Mouse (Mus musculus) liver, embryonic 14.5 days (tissue): ENCODE measurements around the gene Csad. TPM values are rescaled to one million over a fixed set of nuclear protein-coding genes. Genes with fewer than 3 reads are reported as not detected.

Experiments
- ATAC-seq: fragments of 200-750 bp; cut with Nextera tagmentation; 2 replicates; pipeline ENCODE4 v1.8.0; 2017; ENCODE audit warnings: moderate number of reproducible peaks, mild to moderate bottlenecking, moderate library complexity; ENCODE audit not compliant: insufficient read depth
- DNase-seq, 3 experiments: peaks; one replicate each; pipeline ENCODE4 v3.0.0-alpha.2; 2012 to 2013; ENCODE audit warnings: low read depth in 3 of 3, low spot score in 3 of 3
- H3K27ac ChIP-seq: fragments of 300-500 bp; sonication (generic); 2 replicates; pipeline ENCODE4 v1.5.1; 2014; ENCODE audit warnings: moderate library complexity, mild to moderate bottlenecking, control low read depth, inconsistent platforms
- H3K27me3 ChIP-seq: fragments of 300-500 bp; sonication (generic); 2 replicates; pipeline ENCODE4 v1.6.1; 2014; ENCODE audit warnings: mild to moderate bottlenecking, low read length, moderate library complexity; ENCODE audit not compliant: control insufficient read depth, insufficient read depth
- H3K36me3 ChIP-seq: fragments of 300-500 bp; sonication (generic); replicated peaks from 2 replicates; pipeline ENCODE4 v1.6.1; 2014; ENCODE audit warnings: low read depth; ENCODE audit not compliant: control insufficient read depth, insufficient read depth
- H3K4me1 ChIP-seq, 2 experiments: fragments of 200-500 bp in 1 of 2; fragments of 300-500 bp in 1 of 2; sonication (generic) in 1 of 2; replicated peaks; 2 replicates each; pipeline ENCODE4 v1.6.1; 2012 to 2014; ENCODE audit warnings: antibody characterized with exemption in 1 of 2, inconsistent platforms in 1 of 2, low read length in 1 of 2; ENCODE audit not compliant: control insufficient read depth in 2 of 2, insufficient read depth in 2 of 2
- H3K4me2 ChIP-seq: fragments of 300-500 bp; sonication (generic); 2 replicates; pipeline ENCODE4 v1.6.1; 2014; ENCODE audit warnings: low read depth, mild to moderate bottlenecking, control low read depth, moderate library complexity
- H3K4me3 ChIP-seq, 2 experiments: fragments of 200-500 bp in 1 of 2; fragments of 300-500 bp in 1 of 2; sonication (generic) in 1 of 2; 2 replicates each; pipeline ENCODE4 v1.5.1; 2012 to 2014; ENCODE audit warnings: low read depth in 2 of 2, low read length in 2 of 2, mild to moderate bottlenecking in 2 of 2, control low read depth in 1 of 2, inconsistent platforms in 1 of 2, moderate library complexity in 1 of 2; ENCODE audit not compliant: insufficient read depth in 1 of 2
- H3K9ac ChIP-seq: fragments of 300-500 bp; sonication (generic); replicated peaks from 2 replicates; pipeline ENCODE4 v1.6.1; 2014; ENCODE audit warnings: mild to moderate bottlenecking, control low read depth, moderate library complexity
- H3K9me3 ChIP-seq: fragments of 300-500 bp; sonication (generic); 2 replicates; pipeline ENCODE4 v1.6.1; 2016; ENCODE audit warnings: low read length, mixed read lengths; ENCODE audit not compliant: control insufficient read depth
- CTCF ChIP-seq: IDR thresholded peaks from 2 replicates; pipeline ENCODE4 v1.5.1; 2016; ENCODE audit warnings: antibody characterized with exemption, low read depth, control low read depth
- EP300 ChIP-seq: IDR thresholded peaks from 2 replicates; pipeline ENCODE4 v1.6.1; 2016; ENCODE audit warnings: antibody characterized with exemption, low read depth
- WGBS: fragments of 180-500 bp; shearing (Covaris S2); extraction: QIAGEN DNeasy Blood & Tissue Kit; methylation state at CpG from one replicate; pipeline ENCODE4 v1.1.7; 2014; ENCODE audit not compliant: insufficient replicate concordance; 5-methylcytosine and 5-hydroxymethylcytosine counted together
- polyA plus RNA-seq, 2 experiments: library from polyadenylated mRNA; depleted of rRNA in 1 of 2; stranded (reverse) in 1 of 2; unstranded in 1 of 2; fragments of >200 nt; fragmentation: Nextera tagmentation in 1 of 2; extraction: Ambion mirVana in 1 of 2; gene quantifications; 2 replicates each; pipeline versions ENCODE4 v1.2.1 to v1.2.3; 2012 to 2014

Gene Csad
- polyA plus RNA-seq, 2 experiments, result 17.9 to 24.0 TPM

GRCm38 (mm10) chr15:102216459-102217228 is 12.1 kb upstream of the Csad start:
- no peak overlapping the region for H3K4me3 ChIP-seq
- no peaks in the 10 kb centered on the region for H3K9me3 ChIP-seq
- H3K9ac ChIP-seq, result no peak overlapping the region
- no peak overlapping the region for H3K27ac ChIP-seq
- DNase-seq, result no peak
- 82% methylated on average over 16 of the region's 16 CpGs for WGBS
- TF ChIP-seq EP300 (no peak), CTCF (no peak)
- H3K4me1 ChIP-seq, result no peaks in the 10 kb centered on the region
- peaks cover 14% of the 10 kb centered on the region for H3K36me3 ChIP-seq
- no peak overlapping the region for H3K4me2 ChIP-seq
- no peak for ATAC-seq
- H3K27me3 ChIP-seq, result no peaks in the 10 kb centered on the region

GRCm38 (mm10) chr15:102215624-102216023 is 11.1 kb upstream of the Csad start:
- H3K27me3 ChIP-seq, result no peaks in the 10 kb centered on the region
- DNase-seq, result no peak
- WGBS, result 63% methylated on average over 6 of the region's 6 CpGs
- TF ChIP-seq EP300 (no peak), CTCF (no peak)
- H3K27ac ChIP-seq, result no peak overlapping the region
- H3K4me1 ChIP-seq, result no peaks in the 10 kb centered on the region
- H3K4me2 ChIP-seq, result no peak overlapping the region
- H3K9me3 ChIP-seq, result no peaks in the 10 kb centered on the region
- no peak overlapping the region for H3K9ac ChIP-seq
- peaks cover 18% of the 10 kb centered on the region for H3K36me3 ChIP-seq
- ATAC-seq, result no peak
- H3K4me3 ChIP-seq, result no peak overlapping the region

- H3K9me3 ChIP-seq, result no peaks in the 10 kb centered on the region
- TF ChIP-seq CTCF, result no peak
- no peak overlapping the region for H3K27ac ChIP-seq
- ATAC-seq (no peak), DNase-seq (no peak)
- H3K27me3 ChIP-seq, result no peaks in the 10 kb centered on the region
- H3K36me3 ChIP-seq, result peaks cover 26% of the 10 kb centered on the region
- no peaks in the 10 kb centered on the region for H3K4me1 ChIP-seq
- H3K9ac ChIP-seq, result no peak overlapping the region
- no peak overlapping the region for H3K4me2 ChIP-seq
- 75% methylated on average over 2 of the region's 2 CpGs for WGBS
- no peak overlapping the region for H3K4me3 ChIP-seq
Observed at GRCm38 (mm10) chr15:102214132-102214531, 9.6 kb upstream of the Csad start.

- no peak for DNase-seq
Observed at GRCm38 (mm10) chr15:102211895-102212294, 7.4 kb upstream of the Csad start.

GRCm38 (mm10) chr15:102210816-102211215 is 6.3 kb upstream of the Csad start:
- Histone ChIP-seq H3K9ac (no peak overlapping the region), H3K27ac (no peak overlapping the region), H3K4me1 (0 out of 4 replicates have a peak, but pooled peaks cover 0 to 3% of the 10 kb centered on the region in 2 experiments), H3K9me3 (no peaks in the 10 kb centered on the region), H3K4me3 (no peak overlapping the region), H3K4me2 (no peak overlapping the region), H3K36me3 (peaks cover 42% of the 10 kb centered on the region), H3K27me3 (no peaks in the 10 kb centered on the region)
- DNase-seq, result no peak
- ATAC-seq, result no peak
- WGBS, result 87% methylated on average over 4 of the region's 4 CpGs
- no peak for TF ChIP-seq EP300
- no peak for TF ChIP-seq CTCF

More at GRCm38 (mm10) chr15:102211895-102212294, 7.4 kb upstream of the Csad start:
- no peaks in the 10 kb centered on the region for H3K27me3 ChIP-seq
- peaks cover 36% of the 10 kb centered on the region for H3K36me3 ChIP-seq
- H3K4me2 ChIP-seq, result no peak overlapping the region
- H3K9me3 ChIP-seq, result no peaks in the 10 kb centered on the region
- WGBS, result 83% methylated on average over 6 of the region's 6 CpGs
- no peak for ATAC-seq
- H3K4me3 ChIP-seq, result no peak overlapping the region
- no peak overlapping the region for H3K9ac ChIP-seq
- no peaks in the 10 kb centered on the region for H3K4me1 ChIP-seq
- TF ChIP-seq EP300 (no peak), CTCF (no peak)
- H3K27ac ChIP-seq, result no peak overlapping the region
